Mouse (Mus musculus) liver, embryonic 14.5 days (tissue): ENCODE data around the gene Zfp68.

Source experiments
- CTCF ChIP-seq: IDR thresholded peaks from 2 replicates; pipeline ENCODE4 v1.5.1; 2016; ENCODE audit warnings: antibody characterized with exemption, low read depth, control low read depth
- EP300 ChIP-seq: IDR thresholded peaks from 2 replicates; pipeline ENCODE4 v1.6.1; 2016; ENCODE audit warnings: antibody characterized with exemption, low read depth

GRCm38 (mm10) chr5:138641761-138642160 is 22.2 kb upstream of the Zfp68 start:
- no peak for TF ChIP-seq CTCF
- no peak for TF ChIP-seq EP300
